Mouse (Mus musculus) MEL (cell line): ENCODE data around the gene Ear6.

Experiments used
- CHD2 ChIP-seq: IDR thresholded peaks from 2 replicates; pipeline ENCODE4 v1.6.1; 2011; ENCODE audit warnings: low read length, improper control_type of control experiment
- CTCF ChIP-seq, 3 experiments: IDR thresholded peaks in 2 of 3; conservative IDR thresholded peaks in 1 of 3; 2 replicates each; pipeline ENCODE4 v1.5.1; 2011 to 2012; ENCODE audit warnings: low read length in 3 of 3, low read depth in 2 of 3, mild to moderate bottlenecking in 2 of 3, improper control_type of control experiment in 1 of 3, inconsistent platforms in 1 of 3, mixed read lengths in 1 of 3, moderate library complexity in 1 of 3; ENCODE audit not compliant: control insufficient read depth in 1 of 3, insufficient read depth in 1 of 3, poor library complexity in 1 of 3, severe bottlenecking in 1 of 3
- E2F4 ChIP-seq: IDR thresholded peaks from 2 replicates; pipeline ENCODE4 v1.6.1; 2011; ENCODE audit warnings: low read depth, low read length, improper control_type of control experiment, borderline replicate concordance
- MYC ChIP-seq: IDR thresholded peaks from 2 replicates; pipeline ENCODE4 v1.6.1; 2011; ENCODE audit warnings: low read depth, mild to moderate bottlenecking, low read length, improper control_type of control experiment, moderate library complexity
- POLR2AphosphoS2 ChIP-seq: IDR thresholded peaks from 2 replicates; pipeline ENCODE4 v1.6.1; 2011; ENCODE audit warnings: low read length, improper control_type of control experiment

- TF ChIP-seq E2F4, result no peak
- no peak for TF ChIP-seq CTCF (IDR thresholded peaks at IDR 0.05 in 2 of 3, conservative IDR thresholded peaks at IDR 0.05 in 1 of 3; ENCODE audit: control insufficient read depth in 1 of 3, insufficient read depth in 1 of 3, low read depth in 2 of 3, low read length in 3 of 3, poor library complexity in 1 of 3, severe bottlenecking in 1 of 3)
- TF ChIP-seq MYC, result no peak
- no peak for TF ChIP-seq POLR2AphosphoS2
- TF ChIP-seq CHD2, result no peak
Observed at GRCm38 (mm10) chr14:51877517-51877916, 24.0 kb downstream of the Ear6 start.
